Mouse (Mus musculus) ES-Bruce4 (cell line): ENCODE results near the gene Gm8297. TPM values are rescaled to one million over a fixed set of nuclear protein-coding genes. Genes with fewer than 3 reads are reported as not detected.
"Not testable (repeated sequence)": the region's sequence is repeated elsewhere in the genome, so short reads cannot be mapped to it uniquely, and the experiment has no call there.

Experiments
- H3K27ac ChIP-seq: 2 replicates; pipeline ENCODE4 v1.5.1; 2012; ENCODE audit warnings: low read length, inconsistent platforms; ENCODE audit not compliant: insufficient read depth
- H3K27me3 ChIP-seq: 2 replicates; pipeline ENCODE4 v1.6.1; 2012; ENCODE audit warnings: mild to moderate bottlenecking, low read length, inconsistent platforms; ENCODE audit not compliant: control insufficient read depth, poor library complexity, insufficient read depth, severe bottlenecking
- H3K36me3 ChIP-seq: 2 replicates; pipeline ENCODE4 v1.6.1; 2012; ENCODE audit warnings: inconsistent platforms, mild to moderate bottlenecking, low read length, moderate library complexity; ENCODE audit not compliant: control insufficient read depth, poor library complexity, insufficient read depth, severe bottlenecking
- H3K4me1 ChIP-seq: one replicate; pipeline ENCODE4 v1.8.1; 2011; ENCODE audit warnings: low read length; ENCODE audit not compliant: control insufficient read depth, insufficient read depth
- H3K4me3 ChIP-seq: 2 replicates; pipeline ENCODE4 v1.5.1; 2011; ENCODE audit warnings: low read depth, mild to moderate bottlenecking, low read length
- H3K9ac ChIP-seq: 2 replicates; pipeline ENCODE4 v1.6.1; 2012; ENCODE audit warnings: low read depth, mild to moderate bottlenecking, inconsistent platforms; ENCODE audit not compliant: poor library complexity, severe bottlenecking
- H3K9me3 ChIP-seq: replicated peaks from 2 replicates; pipeline ENCODE4 v1.6.1; 2012; ENCODE audit warnings: mild to moderate bottlenecking, low read length, inconsistent platforms; ENCODE audit not compliant: control insufficient read depth, poor library complexity, insufficient read depth, severe bottlenecking
- polyA plus RNA-seq: library from polyadenylated mRNA; stranded (reverse); fragments of >200 nt; gene quantifications from 2 replicates; pipeline ENCODE4 v1.2.4, GENCODE M21; 2011; ENCODE audit warnings: low read depth; ENCODE audit not compliant: missing spikeins, insufficient read depth, insufficient read length

The Gm8297 gene
- not detected in 2 replicates for polyA plus RNA-seq

GRCm38 (mm10) chr14:4983635-4984034, at the start of gene Gm8297:
TSS of gene Gm8297 (plus strand) at chr14:4983935.
- not testable (repeated sequence) for H3K9ac ChIP-seq, H3K4me1 ChIP-seq, H3K4me3 ChIP-seq, H3K36me3 ChIP-seq, H3K9me3 ChIP-seq, H3K27ac ChIP-seq, H3K27me3 ChIP-seq

- H3K36me3 ChIP-seq, H3K27me3 ChIP-seq, H3K9ac ChIP-seq, H3K4me3 ChIP-seq, H3K9me3 ChIP-seq, H3K27ac ChIP-seq, H3K4me1 ChIP-seq: not testable (repeated sequence)
Observed at GRCm38 (mm10) chr14:5015591-5015990, 31.9 kb downstream of the Gm8297 start, which contains the start of gene Gm3298. TSS of gene Gm3298 (plus strand) at chr14:5015891.

Other genes with a start within 250 kb of the Gm8297 start
- not detected in 2 replicates for gene Gm9602, start 207.6 kb upstream of the Gm8297 start, polyA plus RNA-seq
- not detected in 2 replicates for gene Gm3269, start 145.8 kb upstream of the Gm8297 start, polyA plus RNA-seq
- gene Gm3264, start 128.4 kb upstream of the Gm8297 start, polyA plus RNA-seq, result 1.4 TPM in 1 of 2 replicates, not detected in the other
- gene Gm3278, start 91.5 kb upstream of the Gm8297 start, polyA plus RNA-seq, result not detected in 2 replicates
- gene Gm3298, start 32.0 kb downstream of the Gm8297 start, polyA plus RNA-seq, result not detected in 2 replicates
- not detected in 2 replicates for gene 4930555G01Rik, start 66.7 kb downstream of the Gm8297 start, polyA plus RNA-seq
- 4.1 and 4.3 TPM in 2 replicates for gene Gm8281, start 87.1 kb downstream of the Gm8297 start, polyA plus RNA-seq
- gene Gm8279, start 147.6 kb downstream of the Gm8297 start, polyA plus RNA-seq, result not detected in 2 replicates
- gene Gm3317, start 180.6 kb downstream of the Gm8297 start, polyA plus RNA-seq, result not detected in 2 replicates
- gene Gm8271, start 201.9 kb downstream of the Gm8297 start, polyA plus RNA-seq, result not detected in 2 replicates